Mouse (Mus musculus): ENCODE measurements around the gene Chd4.
A peak's percentile ranks its signal among the peaks of the same experiment; 100 is the strongest.

The Chd4 gene

DNA sequence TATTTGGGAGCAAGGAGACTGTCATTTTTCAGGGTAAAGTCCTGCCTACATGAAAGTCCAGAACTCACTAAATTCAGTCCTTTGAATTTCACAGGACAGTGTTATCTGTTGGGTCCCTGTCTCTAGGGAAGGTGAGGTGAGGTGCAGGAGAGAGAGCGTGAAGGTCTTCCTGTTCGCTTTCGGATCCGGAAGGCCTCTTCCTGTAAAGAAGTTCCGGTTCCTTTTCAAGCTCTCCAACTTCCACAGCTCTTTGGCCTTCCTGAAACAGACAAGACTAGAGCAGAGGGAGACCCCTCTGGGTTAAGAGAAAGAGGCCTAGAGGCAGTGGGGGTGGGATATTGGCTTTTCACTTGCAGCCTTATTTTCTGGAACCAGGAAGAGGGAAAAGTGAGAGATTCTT lies 3.4 kb upstream of the Chd4 start:
- DNase-seq (ENCODE audit: low spot score), result no peak

DNA sequence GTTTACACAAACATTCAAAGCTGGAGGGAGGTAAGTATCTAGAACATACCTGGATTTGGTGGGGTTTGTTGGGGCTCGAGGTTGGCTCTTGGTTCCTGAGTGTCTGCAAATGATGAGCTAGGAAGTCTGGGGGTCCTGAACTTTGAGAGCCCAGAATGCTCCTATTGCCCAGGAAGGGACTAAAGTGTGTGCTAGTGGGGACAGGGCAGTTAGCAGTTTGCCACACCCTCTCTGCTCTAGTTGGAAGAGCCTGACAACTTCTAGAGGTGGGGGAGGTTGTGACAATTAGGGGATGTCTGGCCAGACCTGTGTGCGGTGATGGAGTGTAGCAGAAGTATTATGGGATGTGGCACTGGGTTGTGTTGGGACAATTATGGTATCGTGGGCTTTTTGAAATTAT lies 938 bp upstream of the Chd4 start:
- no peak for DNase-seq (ENCODE audit: low spot score)

DNA sequence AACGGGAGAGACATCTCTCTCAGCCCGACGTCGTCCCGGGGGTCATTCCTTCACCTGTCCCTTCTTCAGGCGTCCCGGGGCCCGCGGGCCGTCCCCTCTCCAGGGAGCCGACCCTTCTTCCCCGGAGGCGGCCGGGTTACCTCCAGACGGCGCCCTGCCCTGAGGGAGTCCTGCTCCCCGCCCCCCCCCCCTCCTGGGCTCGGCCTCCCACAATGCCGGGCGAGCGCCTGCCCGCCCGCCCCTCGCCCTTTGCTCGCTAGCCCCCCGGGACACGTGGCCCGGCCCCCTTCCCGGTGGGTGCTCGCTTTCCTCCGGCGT lies 457 bp downstream of the Chd4 start:
- DNase-seq (ENCODE audit: low spot score), result no peak

DNA sequence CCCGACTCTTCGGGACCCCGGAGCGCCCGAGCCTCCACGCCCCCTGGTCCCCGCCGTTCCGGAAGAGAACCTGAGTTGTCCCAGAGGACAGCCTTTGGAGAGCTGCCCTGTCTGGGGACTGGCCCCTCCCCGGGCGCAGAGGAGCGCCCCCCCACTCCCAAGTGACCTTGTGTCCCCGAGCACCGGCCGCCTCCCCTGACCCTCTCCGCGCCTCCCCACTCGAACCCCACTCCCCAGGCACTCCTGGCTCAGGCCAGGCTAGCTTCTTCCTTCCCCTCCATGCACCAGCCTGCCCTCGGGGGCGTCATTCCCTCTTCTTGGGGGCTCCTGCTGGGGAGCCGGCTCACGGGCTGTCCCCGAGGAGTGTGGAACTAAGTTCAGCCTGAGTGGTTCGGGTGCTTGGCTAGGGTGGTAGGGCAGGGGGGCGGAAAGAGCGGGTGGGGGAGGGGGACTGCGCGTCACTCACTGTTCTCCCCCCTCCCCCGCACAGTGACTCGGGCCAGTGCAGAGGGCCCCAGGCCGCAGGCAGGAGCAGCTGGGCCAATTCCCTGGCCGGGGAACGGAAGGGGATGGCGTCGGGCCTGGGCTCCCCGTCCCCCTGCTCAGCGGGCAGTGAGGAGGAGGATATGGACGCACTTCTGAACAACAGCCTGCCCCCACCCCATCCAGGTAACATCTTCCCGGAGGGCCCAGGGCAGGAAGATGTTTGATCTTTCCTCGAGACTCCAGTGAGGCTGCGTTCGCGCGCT lies 990 bp downstream of the Chd4 start:
- DNase-seq (ENCODE audit: low spot score), result peak; percentile 85

DNA sequence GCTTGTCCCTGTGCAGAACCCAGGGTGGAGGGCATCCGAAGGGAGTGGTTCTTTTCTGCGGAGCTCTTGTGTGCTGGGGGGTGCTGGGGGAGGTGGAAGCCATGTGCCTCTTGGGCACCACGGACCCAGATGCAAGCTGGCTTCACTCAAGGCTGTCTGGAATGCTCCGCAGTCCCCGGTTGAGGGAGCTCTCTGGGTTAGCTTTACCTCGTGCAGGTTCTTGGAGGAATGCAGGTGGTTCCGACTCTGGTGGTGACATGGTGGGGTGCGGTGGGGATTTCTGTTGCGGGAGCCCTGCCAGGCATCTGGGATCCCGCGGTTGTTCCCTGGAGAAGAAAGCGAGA lies 1.5 kb downstream of the Chd4 start:
- DNase-seq (ENCODE audit: low spot score), result peak; percentile 59

DNA sequence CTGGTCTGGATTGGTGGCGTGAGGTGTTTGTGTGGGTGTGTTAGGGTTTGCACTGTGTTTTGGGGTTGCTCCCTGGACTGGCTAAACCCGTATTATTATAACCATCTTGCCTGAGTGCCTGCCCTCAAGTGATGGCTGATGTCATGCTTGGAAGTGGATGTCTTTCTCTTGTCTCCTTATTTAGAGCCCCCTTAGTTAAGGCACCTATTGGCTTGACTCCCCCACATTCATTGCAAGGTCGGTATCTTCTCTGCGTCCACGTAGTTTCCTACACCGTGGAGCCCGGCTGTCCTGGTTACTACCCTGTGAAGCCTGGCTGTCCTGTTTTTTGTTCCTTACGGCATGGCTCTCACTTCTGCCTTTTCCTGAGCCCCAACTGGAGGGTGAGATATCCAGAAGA lies 2.2 kb downstream of the Chd4 start:
- no peak for DNase-seq (ENCODE audit: low spot score)

DNA sequence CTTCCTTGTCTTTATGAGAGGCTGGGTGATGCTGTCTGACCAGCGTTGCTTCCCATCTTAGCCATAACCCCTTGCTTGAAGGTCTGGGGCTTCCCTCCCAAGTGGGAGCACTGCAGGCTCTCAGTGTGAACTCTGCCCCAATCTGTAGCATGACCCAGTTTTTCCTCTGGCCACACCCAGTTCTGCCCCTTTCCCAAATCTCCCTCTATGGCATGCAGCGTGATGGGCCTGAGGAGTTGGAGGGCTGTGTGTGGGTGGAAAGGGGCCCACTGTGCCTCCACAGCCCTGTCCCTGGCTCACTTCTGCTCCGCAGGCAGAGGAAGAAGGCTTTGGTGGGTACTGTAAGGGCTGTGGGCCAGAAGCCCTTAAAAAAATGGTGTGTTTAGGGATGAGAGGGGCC lies 2.7 kb downstream of the Chd4 start:
- no peak for DNase-seq (ENCODE audit: low spot score)

DNA sequence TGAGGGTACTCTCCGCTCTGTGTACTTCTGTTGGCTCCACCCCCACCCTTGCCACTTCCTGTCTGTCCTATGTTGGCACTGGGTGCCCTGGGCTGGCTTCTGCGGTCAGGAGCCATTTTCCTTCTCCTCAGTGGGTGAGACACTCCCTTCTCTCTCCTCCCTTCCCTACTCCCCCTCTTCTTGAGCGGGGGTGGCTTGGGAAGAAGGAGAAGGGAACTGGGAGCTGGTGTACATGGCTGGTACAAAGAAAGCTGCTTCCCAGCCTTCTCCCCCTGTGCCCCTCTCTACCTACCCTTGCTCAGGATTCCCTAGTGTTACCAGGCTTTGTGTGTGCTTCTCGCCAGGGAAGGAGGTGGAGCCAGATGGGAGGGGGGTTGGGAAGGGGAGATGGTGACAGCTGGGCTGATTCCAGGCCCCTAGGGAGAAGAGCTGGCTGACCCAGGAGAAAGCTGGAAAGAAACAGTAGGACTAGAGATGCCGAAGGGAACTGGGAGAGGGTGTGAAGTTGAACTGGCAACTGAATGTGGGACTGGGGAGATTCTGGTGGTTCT lies 3.7 kb downstream of the Chd4 start:
- DNase-seq (ENCODE audit: low spot score), result no peak

DNA sequence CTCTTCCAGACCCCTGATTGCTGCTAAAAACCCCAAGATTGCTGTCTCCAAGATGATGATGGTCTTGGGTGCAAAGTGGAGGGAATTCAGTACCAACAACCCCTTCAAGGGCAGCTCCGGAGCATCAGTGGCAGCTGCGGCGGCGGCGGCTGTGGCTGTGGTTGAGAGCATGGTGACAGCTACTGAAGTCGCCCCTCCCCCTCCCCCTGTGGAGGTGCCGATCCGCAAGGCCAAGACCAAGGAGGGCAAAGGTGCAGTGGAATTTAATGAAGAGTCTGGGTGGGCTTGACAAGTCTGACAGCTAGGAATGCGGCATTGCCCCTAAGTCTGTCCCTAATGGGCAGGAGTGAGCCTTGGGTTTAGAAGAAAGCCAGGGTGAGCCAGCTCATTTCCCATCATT lies 5.7 kb downstream of the Chd4 start:
- DNase-seq (ENCODE audit: low spot score), result no peak

DNA sequence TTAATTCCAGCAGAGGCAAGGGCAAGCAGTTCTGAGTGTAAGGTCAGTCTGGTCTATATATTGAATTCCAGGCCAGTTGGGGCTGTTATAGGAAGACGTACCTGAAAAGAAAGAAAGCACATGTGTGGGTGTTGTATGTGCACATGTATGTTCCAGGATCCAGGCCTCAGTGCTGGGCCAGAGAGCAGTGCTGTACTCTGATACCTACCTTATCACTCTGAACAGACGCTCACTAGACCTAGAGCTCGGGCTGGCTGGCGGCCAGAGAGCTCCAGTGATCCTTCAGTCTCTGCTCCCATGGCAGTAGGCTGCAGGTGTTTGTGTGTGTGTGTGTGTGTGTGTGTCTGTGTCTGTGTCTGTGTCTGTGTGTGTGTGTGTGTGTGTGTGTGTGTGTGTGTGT lies 8.4 kb downstream of the Chd4 start:
- no peak for DNase-seq (ENCODE audit: low spot score)

DNA sequence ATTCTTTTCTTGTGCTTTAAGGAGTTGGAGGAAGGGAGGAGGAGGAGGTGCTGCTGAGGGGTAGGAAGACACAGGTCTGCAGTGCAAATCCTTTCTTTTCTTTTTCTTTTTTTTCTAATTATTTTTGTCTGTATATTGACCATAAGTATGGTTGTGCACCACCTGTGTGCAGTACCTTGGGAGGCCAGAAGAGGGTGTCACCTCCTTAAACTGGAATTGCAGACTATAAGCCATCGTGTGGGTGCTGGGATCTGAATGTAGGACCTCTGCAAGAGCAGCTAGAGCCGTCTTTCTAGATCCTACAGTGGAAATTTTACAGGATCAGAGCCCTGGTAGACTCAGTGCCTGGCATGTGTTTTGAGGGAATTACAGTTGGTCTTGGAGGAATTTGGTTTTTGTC lies 11.9 kb downstream of the Chd4 start:
- DNase-seq (ENCODE audit: low spot score), result no peak

DNA sequence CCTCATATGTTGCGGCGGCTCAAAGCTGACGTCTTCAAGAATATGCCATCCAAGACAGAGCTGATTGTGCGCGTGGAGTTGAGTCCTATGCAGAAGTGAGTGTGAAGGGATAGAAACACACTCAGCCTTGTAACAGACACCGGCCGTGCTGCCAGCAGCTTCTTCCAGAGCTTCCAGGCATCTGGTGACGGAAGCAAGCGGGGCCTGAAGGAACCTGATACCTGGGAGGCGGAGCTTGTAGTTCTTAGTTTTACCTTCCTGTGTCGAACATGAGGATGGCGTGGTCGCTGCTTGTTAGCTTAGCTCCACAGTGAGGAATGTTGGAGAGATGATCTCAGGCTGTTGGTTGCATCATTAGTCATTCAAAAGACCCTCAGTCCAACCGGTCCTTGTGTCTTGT lies 13.6 kb downstream of the Chd4 start:
- DNase-seq (ENCODE audit: low spot score), result no peak

DNA sequence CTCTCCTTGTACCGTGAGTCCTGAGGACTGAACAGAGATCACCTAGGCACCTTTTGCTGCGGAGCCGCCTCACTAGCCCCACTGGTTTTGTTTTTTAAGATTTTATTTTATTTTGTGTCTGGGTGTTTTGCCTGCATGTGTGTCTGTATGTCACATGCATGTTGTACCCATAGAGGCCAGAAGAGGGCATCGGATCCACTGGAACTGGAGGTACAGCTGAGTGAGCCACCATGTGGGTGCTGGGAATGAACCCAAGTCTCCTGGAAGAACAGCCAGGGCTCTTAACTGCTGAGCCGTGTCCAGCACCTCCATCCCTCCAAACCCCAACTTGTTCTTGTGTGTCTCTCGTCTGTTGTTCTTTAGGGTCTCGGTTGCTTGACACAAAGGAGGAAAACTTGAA lies 15.1 kb downstream of the Chd4 start:
- DNase-seq (ENCODE audit: low spot score), result peak; percentile 68

DNA sequence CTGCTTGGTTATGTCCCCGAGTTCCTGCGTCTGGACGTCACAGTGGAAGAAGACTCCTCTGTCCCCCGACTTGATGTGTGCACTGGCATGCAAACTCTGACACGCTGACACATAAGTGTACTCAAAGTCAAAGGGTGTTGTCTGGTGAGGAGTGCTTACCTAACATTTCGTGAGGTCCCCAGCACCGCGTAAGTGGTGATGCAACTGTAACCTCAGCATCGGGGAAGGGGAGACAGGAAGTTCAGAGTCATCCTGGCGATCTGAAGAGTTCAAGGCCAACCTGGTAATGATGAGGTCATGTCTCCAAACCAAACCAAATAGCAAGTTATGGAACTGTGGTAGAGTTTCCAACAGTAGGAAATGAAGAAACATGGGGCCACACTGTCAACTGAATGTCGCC lies 16.8 kb downstream of the Chd4 start:
- no peak for DNase-seq (ENCODE audit: low spot score)

DNA sequence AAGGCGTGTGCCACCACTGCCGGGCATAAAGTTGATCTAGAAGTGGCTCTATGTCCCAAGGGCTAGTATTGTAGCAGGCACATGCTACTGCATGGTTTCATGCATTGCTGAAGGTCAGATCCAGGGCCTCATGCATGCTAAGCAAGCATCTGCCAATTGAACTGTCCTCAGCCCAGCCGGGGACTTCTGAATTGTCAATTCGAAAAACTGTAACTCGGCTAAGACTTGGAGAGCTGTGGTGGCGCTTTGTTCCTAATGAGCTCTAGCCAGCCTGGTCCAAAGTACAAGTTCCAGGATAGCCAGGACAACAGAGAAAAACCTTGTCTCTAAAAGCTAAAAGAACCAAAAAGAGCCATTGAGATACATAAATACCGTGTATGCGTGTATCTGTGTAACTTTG lies 23.6 kb downstream of the Chd4 start:
- DNase-seq (ENCODE audit: low spot score), result no peak

DNA sequence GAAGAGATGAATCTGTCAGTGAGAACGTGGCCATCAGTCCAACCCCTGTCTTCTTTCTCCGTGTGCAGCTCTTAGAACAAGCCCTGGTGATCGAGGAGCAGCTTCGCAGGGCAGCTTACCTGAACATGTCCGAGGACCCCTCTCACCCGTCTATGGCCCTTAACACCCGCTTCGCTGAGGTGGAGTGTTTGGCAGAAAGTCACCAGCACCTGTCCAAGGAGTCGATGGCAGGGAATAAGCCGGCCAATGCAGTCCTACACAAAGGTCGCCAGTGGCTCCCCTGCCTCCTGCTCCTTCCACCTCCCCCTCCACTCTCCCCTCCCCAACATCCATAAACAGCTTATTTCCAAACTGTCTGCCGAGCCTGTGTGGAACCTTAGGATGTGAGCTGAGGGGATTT lies 32.9 kb downstream of the Chd4 start:
- DNase-seq (ENCODE audit: low spot score), result no peak

DNA sequence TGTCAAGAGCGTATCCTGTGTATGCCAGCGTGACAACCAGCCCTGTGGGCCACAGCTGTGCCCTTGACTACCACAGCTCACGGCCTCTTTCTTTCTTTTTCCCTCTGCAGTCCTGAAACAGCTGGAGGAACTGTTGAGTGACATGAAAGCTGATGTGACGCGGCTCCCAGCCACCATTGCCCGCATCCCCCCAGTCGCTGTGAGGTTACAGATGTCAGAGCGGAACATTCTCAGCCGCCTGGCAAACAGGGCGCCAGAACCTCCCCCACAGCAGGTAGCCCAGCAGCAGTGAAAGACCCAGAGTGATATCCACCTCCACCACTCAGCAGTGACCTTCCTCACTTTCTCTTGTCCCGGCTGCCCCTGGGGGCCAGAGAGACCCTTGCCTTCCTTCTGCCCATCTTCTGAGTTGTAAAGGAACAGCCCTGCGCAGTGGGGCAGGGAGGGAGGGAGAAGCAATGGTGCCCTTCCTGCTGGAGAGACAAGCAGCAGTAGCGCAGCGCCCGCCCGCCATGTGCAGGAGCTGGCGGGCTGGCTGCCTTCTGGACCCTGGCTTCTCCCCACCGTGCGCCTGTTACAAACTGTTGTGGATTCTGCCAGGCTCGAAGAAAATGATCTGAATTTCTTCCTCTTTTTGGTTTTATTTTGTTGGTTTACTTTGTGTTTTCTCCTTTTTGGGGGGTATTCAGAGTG lies 34.1 kb downstream of the Chd4 start:
- peak; percentile 53 for DNase-seq (ENCODE audit: low spot score)

DNA sequence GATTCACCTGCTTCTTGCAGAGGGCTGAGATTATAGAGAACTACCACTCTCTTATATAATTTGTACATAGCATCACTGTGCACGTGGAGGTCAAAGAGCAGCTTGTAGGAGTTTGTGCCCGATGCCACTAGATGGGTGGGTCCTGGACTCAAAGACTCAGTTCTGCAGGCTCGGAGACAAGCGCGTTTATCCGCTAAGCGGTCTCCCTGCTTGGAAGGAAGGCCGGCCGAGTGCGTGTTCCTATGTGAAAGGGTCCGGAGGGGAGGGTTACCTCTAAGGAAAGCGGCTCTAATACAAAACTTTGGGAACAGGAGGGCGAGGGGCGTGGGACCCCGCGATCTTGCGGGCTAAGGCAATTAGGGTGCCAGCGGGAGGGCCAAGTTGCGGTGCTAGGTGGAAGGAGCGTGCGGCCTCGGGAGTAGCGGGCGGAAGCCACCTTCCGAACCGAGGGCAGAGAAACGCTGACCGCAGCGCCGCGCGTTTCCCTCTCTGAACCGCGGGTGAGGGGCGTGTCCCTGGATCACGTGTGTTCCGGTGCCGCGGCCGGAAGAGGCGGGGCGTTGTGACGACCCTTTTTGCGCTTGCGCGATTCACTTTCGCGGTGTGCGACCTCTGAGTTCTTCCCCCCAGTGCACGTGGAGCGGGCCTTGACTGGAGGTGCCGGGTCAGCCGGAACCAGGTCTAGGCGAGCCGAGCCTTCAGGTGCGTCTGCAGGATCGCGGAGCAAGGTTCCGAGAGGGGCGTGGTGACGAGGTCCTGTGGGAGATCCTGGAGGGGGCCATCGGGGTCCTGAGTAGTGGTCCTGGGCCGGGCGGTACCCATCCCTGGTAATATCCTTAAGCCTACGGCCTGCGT lies 35.7 kb downstream of the Chd4 start, which contains the start of gene Nop2:
Gene Nop2 (plus strand): TSS at position 608 of the 855 bp plus-strand sequence.
- peak; percentile 94 for DNase-seq (ENCODE audit: low spot score)

DNA sequence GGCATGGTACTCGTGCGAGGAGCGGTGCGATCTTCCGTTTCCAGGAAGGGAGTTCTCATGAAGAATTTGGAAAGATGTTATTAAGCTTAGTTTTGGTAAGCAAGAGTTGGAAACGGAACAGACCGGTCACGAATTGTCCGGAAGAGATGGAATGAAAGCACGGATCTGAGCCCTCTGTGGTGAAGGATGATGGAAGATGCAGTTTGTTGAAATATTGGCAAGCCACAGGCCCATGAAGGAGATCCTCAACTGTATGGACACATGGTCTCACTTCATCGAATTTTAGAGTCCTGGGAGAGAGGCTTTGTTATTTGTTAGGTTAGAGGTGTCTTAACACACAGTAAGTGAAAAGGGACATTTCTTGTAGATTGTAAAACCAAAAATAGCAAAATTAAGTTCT lies 36.7 kb downstream of the Chd4 start:
- no peak for DNase-seq (ENCODE audit: low spot score)

DNA sequence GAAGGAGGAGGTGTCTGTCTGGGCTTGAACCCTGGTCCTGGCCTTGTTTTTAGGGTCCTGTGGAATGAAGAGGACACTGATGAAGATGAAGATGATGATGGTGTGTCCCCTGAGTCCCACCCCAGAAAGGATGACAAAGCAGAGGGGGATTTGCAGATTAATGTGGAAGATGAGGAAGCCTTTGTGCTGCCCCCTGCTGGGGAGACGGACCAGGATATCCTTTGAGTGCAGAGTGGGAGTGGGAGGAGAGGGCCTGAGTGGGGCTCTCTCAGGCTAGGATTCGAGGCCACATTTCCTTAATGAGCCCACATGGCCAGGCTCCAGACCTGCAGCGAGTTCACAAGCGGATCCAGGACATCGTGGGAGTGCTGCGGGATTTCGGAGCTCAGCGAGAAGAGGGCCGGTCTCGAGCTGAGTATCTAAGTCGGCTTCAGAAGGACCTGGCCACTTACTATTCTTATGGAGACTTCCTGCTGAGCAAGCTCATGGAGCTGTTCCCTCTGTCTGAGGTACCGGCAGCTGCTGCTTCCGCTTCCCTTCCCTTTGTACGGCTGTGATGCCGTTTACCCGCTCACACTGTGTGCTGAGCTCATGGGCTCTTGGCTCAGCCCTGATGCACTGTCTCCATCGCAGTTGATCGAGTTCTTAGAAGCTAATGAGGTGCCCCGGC lies 41.4 kb downstream of the Chd4 start:
- peak; percentile 72 for DNase-seq (ENCODE audit: low spot score)

DNA sequence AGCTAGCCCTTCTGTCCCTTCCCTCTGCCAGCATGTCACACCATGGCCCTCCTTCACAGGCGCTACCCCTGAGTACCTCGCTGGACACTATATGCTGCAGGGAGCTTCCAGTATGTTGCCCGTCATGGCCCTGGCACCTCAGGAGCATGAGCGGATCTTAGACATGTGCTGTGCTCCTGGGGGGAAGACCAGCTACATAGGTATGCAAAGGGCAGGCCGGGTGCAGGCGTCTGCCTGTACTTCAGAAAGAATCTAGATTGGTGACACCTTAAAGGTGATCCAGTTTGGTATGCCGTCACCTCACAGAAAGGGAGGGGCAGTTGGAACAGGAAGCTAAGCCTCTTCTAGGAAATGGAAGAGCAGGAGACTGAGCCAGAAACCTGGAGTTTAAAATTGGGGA lies 44.0 kb downstream of the Chd4 start:
- no peak for DNase-seq (ENCODE audit: low spot score)

DNA sequence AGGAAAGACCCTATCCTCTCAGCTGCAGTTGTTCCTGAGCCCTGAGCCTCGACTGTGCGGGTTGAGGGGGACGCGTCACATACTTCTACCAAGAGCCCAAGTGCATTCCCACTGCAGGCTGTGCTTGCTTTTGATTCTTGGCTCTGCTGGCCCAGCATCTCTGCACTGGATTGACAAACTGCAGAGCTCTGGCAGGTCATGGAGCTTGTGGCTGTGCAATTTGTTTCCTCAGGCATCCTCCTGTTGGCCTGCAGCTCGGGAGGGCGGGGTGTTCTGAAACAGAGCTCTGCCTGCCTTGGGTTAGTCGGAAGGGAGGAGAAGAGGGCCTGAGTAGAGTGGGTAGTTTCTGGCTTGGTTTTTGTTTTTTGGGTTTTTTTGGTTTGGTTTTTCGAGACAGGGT lies 46.7 kb downstream of the Chd4 start:
- DNase-seq (ENCODE audit: low spot score), result no peak

Data from testis, postnatal 10 days (tissue).